Mouse (Mus musculus): ENCODE measurements around the gene Hcrt.

Gene Hcrt

GRCm38 (mm10) chr11:100711783-100712615 lies 50.7 kb downstream of the Hcrt start, which contains the start of gene Kat2a:
Gene Kat2a (minus strand): TSS chr11:100712465.
- peak; percentile 90 for DNase-seq (ENCODE audit: low spot score)

All from testis, postnatal 10 days (tissue).